Mouse (Mus musculus): ENCODE results near the gene Tenm2.

Tenm2 gene

DNA sequence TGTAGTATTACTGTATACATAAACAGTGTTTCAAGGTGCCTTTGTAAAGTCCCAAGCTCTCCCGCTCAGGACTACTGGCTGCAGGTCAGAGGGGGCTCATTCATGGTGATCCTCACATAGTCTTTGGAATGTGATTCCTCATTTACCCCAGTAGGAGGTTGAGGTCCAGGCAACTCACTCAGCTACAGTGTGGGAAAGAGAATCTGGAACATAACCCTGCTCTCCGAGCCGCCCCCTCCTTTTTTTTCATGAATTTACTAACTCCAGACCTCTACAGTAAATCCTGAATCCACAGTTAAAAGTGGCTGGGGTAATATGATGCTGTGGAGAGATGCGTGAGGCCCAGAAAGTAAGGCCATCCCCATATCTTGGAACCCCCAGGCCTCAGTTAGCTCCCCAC is 1066.0 kb downstream of the Tenm2 start:
- DNase-seq, result no peak

DNA sequence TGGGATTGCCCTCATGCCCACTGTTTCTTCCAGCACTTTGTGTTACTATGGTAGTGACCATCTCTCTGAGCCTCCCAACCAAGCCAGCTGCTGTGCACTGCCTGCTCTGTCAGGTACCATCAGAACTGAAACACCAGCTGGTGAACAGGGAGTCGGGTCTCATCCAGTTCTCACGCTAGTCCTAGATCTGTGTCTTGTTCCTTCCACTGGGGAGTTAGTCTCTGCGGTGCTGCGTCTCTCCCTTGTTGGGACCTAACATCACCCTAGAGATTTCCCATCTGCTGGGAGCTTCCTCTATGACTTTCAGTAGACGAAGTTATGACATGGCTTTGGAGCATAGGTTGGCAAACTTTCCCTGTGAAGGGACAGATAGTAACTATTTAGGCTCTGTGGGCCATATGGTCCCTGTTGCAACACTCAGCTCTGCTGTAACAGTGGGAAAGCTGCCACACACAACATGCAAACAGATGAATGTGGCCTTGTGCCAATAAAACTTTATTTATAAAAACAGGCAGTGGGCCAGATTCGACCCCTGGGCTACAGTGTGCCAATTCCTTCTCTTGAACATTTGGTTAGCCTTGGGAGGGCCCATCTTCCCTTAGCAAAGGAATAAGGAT is 1066.7 kb downstream of the Tenm2 start:
- DNase-seq, result peak; percentile 22

DNA sequence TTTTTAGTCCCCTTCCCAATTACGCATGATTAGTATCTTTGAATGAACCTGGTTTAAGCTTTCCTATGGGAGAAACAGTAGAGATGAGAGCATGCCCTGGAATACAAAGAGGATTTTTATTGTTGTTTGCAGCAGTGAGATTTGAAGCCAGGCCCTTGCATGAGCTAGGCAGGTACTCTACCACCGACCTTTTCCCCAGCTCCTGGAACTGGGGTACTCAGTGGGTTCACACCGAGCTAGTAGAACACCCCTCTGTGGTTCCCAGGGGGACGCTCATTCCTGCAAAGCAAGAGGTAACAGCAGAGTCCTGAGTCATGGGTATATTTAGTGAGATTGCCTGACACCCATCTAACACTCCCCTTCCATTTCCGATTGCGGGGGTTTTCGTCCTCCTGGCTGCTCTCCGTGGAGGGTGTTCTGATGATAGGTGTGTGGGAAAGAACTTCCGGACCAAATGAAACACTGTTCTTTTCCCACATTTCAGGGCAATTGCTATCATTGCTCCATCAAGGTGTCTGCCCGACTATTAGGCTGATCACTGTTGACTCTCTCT is 1067.9 kb downstream of the Tenm2 start:
- no peak for DNase-seq

DNA sequence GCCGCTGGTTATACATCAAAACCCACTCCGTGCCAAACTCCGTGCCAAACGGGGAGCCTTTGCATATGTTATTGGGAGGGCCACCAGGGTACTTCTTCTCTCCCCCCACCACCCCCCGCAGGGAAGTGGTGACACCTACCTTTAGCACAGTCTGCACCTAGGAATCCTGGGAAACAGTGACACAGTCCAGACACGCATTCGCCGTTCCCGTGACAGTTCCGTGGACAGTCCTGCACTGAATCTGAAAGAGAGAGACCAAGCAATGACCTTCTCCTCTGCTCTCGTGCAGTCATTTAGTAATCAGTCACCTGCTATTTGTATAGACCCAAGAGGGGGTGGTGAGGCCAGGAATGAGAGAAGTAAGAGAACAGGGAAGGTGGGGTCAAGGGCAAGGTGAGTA is 1072.2 kb downstream of the Tenm2 start:
- DNase-seq, result no peak

DNA sequence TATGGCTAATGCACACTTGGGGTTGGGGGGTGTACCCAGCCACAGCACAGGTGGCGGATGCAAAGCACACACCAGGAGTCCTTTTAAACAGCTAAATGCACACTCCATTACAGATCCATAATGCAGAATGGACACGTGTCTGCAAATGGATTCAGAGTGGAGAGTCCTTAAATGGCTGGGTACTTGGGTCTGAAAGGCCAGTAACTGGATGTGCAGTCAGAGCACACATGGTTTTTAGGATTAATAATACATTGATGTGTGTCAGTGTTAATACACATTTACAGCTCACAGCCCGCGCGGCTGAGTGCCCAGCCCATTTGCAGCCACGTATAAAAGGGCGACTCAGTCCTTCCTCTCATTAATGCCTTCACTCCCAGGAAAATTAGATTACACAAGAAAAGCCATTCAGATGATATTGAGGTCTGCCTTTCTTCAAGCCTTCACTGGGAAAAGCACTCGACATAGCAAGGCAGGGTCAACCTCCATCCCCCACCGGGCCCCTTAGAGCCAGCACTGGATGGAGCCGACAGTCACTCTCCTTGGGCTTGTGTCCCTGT is 1073.9 kb downstream of the Tenm2 start:
- DNase-seq, result no peak

DNA sequence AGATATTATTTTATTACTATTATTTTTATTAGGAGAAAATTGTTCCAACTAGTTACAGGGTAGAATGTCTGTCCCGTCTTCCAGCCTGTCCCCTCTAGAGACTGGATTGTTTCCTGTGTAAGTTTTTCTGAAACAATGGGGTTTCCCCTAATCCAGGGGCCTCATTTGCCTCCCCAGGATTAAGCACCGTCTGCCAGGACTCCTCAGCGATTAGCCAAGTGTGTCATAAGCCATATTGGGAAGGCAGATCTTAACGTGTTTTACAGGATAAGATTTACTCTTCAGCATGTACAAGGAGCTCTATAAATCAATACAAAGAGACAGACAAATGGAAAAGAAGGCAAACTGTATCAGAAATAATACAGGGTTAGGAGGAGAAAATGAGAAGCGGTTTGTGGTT is 1082.3 kb downstream of the Tenm2 start:
- no peak for DNase-seq

DNA sequence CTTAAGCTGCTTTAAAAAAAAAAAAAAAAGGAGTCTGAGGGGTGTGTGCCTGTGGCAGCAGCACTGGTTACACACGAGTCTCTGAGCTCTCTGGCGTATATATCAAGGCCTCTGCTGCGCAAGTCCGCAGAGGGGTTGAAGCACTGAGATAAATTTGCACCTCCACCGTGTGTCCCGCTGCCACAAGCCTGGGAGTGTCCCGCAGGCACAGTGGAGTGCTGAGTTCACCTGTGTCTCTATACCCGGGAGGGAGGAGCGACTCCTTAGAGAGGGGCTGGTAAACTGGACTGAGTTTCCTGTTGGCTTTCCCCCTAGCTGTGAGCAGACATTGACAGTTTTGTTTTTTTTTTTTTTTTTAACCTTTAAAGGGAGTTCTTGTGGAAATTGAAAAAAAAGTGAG is 1082.8 kb downstream of the Tenm2 start:
- DNase-seq, result no peak

DNA sequence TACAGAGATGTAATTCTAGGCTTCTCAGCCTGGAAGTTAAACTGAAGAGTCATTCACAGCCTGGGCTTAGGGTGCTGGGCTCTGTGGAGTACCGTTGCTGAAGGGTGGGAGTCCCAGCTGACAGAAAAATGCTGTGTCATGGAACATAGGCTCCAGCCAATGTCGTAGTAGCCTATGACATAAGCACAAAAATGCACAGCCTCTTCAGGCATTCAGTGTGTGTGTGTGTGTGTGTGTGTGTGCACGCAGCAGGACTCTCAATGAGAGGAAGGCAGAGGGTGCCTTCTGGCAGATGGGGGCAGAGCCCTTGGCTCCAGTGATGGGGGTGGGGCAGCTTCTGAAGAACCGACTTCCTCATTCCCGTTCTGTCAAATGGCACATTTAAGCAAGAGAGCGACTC is 1083.5 kb downstream of the Tenm2 start:
- peak; percentile 13 for DNase-seq

DNA sequence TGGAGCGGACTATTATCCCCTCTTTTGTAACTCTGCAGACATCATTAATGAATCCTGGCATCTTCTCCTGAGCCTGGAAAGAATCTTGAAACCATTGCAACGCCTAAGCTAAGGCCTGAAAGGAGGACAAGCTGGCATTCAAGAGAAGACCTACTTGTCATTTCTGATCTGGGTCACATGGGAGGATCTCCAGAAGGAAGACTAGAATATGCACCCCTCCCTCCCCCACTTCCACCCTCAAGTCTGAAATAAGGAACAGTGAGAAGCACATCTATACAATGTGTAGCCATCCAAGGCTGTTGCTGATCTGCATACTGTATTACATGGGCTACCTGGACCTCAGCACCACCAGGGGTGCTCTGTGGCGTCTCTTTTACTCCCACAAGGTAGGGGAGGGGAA is 1086.7 kb downstream of the Tenm2 start:
- no peak for DNase-seq

DNA sequence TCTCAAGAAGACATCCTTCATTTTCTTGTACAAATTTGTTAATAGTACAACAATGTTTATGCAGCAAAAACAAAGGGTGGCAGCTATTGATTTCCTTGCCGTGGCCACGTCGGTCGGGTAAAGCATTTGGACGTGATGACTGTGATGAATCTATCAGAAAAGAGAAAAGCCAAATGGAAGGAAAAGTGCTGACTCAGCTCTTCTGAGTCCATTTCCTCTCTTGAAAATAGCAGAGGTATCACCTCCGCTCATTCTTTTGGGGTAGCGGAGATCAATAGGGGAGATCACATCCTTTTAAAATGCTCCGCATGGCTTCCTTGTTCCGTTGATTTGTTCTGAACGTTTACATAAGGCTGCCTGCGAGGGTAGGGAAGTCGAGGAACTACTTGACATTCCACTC is 1090.7 kb downstream of the Tenm2 start:
- no peak for DNase-seq

DNA sequence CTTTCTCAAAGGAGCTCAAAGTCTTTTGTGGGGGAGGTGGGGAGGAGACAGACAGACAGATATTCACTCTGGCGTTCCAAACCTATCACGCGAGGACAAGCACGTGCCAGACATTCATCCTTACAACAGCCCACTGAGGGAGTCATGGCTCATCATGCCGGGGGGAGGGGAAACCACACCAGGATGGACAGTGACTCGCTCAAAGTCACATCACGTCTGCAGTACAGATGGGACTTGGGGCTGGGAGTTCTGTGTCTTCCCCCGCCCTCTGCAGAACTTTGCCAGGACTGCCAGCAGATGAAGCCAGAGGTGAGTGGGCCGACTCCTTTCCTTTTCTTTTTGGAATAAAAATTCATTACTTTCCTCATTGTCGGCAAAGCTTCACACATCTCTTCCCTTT is 1095.4 kb downstream of the Tenm2 start:
- no peak for DNase-seq

DNA sequence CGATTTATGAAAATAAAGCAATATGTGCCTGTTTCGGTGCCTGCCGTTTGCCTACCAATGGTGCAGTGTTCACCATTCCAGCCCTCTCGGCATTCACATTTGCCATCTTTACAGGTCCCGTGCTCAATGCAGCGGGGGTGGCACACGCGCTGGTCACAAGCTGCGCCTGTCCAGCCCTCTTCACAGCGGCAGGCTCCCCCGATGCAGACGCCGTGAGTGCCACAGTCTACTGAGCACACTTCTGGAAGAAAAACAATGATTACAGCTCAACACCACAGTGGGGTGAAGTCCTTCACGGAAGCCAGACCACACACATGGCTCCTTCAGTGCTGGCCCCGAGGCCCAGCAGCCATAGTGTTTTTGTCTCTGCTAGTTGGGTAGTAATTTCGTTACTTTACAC is 1096.2 kb downstream of the Tenm2 start:
- no peak for DNase-seq

DNA sequence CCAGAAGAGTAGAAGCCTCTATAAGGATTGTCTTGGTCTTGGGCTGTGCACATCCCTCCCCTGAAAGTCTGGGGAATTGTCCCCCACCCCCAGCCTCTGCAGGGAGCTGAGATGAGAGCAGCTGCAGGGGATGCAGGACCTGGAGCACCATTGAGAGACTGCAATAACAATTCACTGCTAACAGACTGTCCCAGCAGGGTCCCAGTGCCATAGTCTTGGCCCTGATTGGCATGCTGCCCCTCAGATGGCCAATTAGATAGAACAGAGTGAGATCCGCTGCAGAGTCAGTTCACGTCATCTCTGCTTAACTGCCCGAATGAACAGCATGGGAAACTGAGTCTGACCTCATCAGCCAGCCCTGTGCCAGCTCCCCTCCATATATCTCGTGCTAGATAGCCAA is 1097.9 kb downstream of the Tenm2 start:
- DNase-seq, result no peak

DNA sequence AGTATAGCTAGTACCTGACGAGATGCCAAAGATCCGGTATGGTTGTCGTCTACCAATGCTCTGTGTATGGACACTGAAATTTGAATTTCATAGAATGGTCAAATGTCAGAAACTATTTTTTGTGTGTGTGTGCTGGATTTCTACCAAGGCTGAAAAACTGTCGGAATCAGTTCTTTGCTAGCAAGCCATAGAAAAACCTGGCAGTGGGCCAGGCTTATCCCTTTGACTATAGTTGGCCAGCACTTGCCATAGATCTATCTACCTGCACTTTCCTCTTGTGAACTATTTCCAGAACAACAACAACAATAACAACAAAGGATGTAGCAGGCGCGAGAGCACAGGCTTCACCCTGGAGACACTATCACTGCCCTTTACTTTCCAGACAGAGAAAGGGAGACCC is 1098.5 kb downstream of the Tenm2 start:
- no peak for DNase-seq

DNA sequence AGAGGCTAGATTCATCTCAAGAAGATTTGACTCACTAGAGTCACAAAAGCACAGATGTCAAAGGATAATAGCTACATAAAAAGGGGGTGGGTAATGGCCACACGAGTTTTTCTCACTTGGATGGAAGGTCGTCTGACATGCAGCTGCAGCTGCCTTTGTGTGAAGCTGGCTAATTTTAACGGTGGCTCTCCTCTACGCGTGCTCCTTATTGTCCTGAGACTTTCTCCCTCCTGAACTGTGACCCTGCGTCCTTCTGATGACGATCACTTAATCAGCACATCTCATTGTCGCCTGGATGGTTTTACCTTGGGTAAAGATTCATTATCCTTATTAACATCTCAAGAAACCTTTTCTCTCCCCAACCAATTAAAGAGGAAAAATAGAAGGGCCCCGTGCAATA is 1101.1 kb downstream of the Tenm2 start:
- DNase-seq, result no peak

DNA sequence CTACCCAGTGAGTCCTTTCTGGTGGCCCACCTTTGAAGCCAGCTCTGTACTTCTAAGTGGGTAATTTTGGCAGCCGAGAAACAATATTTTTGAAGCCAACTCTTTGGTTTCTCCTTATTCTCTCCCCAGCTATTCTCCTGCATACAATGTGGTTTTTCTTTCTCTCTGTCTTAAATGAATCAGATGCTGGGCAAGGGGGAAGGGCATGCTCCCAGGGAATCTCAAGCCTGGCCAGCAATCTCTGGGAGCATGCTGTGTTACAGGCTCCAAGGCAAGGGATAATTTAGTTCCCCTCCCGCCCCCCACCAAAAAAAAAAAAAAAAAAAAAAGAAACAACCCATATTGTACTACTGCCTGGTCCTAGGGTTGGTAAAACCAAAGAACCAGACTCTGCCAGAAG is 1112.5 kb downstream of the Tenm2 start:
- DNase-seq, result no peak

DNA sequence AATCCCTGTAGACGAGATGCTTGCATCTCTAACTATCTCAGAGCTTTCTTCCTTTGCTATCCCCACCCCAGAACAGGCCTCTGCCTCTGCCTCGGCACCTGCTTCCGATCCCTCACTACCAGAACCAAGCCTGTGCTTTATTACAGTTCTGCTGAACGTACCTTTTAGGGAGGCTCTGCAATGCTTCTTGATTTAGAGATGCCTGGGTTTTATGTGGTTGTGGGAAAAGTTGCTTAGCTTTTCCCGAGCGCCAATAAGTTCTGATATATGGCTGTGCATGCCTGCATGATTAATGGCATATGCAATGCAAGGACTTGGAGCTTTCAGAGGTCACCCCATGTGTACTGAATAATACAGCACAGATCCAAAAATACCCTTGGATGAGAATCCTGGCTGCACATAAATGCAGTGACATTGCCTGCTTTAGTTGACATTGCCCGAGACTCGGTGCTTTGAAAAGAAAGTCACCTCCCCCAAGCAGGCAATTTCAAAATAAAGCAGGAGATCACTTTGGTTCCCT is 1114.3 kb downstream of the Tenm2 start:
- DNase-seq, result no peak

DNA sequence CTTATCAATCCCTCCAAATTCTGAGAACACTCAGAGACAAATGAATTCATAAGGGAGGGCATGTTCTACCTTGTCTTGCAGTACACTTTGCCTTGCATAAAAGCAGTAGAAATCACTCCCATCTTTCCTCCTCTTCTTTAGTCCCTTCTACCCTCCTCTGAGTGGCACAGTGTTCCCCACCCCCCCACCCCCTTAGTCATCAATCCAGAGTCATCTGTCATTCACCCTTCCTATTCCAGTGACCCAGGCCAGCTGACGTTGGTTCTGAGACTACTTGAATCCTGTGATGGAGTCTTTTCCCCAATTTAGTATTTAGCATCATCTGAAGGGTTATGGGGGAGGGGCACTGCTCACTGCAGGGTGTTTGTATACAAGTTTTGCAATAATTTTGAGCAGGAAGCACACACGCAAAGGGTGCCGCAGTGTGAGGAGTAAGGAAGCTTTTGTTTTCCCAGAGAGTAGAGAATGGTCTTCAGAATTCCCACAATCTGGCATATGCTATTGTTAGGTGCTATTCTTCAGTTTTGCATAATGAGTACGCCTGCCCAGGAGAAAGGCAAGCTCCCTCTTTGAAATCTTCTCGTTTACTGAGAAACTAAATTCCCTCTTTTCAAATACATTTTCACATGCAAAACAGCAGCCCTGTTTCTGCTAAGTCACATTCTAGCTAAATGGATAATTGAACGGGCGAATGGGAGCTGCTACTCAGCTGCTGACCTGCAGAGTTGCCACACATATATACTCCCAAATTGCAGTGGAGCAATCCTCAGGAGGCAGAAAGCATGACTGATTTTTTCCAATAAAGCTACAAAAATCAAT is 1115.0 kb downstream of the Tenm2 start:
- no peak for DNase-seq

DNA sequence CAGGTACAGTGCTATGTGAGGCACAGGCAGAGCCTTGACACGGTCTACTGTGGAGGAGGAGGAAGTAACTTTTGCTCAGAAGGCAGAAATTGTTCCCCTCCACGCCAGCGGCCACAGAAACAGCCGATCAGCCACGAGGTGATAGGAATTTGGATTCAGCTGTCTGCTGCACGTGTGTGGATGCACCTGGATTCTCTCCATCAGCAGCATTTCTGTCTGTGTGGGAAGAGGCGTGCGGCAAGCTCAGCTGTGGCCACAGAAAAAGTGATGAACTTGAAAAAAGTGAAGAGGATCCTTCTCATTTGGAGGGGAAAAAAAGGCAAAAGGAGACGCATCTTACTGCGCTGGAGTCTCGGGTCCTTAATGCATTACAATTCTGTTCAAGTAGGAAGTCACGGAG is 1122.4 kb downstream of the Tenm2 start:
- no peak for DNase-seq

DNA sequence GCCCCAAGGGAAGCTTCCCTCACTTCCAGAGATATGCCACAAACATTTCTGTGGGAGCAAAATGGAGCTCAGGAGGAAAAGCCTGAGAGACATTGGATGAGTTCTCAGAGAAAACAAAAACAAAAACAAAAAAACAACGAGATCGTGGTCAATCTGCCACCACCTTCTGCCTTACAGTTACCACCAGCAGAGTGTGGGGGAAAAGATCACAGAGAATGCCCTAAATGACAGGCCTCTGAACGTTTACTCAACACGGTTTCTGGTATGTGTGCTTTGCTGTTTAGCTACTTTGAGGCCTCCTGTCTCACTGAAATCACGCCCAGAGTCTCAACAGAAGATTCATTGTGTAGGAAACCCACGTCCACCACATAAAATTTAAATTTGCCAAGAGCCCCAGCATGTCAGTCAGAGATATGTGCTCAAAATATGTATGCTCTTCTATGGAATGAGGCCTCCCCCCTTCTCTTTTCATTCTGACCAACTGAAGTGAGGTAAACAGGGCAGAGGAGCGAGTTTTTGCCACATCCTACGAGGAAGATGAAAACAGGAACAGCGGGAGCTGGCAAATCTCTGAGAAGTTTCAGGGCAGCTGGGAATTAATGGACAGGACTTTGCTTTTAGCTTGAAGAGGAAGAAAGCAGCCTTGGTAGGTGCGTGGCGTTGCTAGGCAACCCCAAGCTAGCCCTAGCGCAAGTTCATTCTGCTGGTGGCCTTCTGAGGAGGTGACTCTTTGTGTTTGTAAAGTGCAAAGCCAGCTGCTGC is 1126.6 kb downstream of the Tenm2 start:
- no peak for DNase-seq

DNA sequence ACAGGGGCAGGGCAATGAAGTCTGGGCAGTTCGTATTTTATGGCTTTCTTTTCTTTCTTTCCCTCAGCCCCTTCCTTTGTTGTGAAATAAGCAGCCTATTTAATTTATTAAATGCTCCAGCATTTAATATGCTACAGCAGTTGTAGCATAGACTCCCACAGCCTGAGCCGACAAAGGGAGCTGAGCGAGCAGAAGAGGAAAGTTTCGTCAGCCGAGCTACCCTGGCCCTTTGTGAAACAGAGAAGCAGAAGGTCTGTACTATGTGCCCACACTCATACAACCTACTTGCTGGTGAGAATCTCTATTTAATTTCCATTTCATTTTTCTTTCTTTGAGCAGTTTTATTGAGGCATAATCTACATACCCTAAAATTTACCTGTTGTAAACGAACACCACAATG is 1127.9 kb downstream of the Tenm2 start:
- no peak for DNase-seq

DNA sequence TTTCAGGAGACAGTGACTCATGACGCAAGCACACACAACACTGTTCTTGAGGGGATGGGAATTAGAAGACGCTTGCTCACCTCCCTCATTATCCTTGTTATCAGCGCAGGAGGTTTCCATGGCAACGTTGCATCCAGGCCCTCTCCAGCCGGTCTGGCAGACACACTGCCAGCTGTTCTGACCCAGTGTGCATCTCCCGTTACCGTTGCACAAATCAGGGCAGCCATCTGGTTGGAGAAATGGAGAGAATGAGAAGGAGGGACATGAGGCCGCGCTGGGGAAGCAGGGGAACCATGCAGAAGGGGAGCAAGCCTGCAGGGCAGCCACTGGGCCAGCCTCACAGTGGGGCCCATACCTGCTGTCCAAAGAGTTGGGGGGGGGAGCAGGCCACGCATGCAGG is 1129.1 kb downstream of the Tenm2 start:
- no peak for DNase-seq

DNA sequence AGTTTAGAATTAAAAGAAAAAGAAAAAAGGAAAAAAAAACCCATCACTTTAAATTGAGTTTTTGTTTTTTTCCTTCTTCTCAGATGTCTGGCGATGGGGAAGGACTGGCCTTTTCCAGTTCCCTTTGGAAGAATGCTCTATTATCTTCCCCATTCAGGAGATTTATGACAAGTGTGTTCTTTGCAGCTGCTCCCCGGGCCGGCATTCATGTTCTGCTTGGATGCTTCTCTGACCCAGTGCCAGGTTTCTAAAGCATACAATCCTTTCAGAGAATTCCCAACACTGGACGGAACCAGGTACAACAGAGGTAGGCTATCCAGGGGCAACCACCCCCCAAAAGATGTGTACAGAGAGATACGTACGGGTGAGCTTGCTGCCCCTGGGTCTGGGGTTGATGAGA is 1132.2 kb downstream of the Tenm2 start:
- DNase-seq, result no peak

All from lung, postnatal 10 days (tissue).